Comparison of ENCODE assay signal across 25 mouse cellular contexts in genomic region chr16:72939862-72940261, GRCm38 (mm10).
"Had no signal": no experiment of that assay in that cellular context is flagged by ENCODE, and none has a peak within 500 bp of the region (broad histone marks: within the 10 kb centered on the region; RNA-seq: fewer than 3 reads in every experiment).

No protein-coding gene starts in this region.

- H3K27me3 ChIP-seq: forebrain, embryonic 15.5 days; heart, embryonic 13.5 days; heart, embryonic 15.5 days; kidney, embryonic 15.5 days; limb, embryonic 13.5 days; limb, embryonic 15.5 days had no signal

- H3K36me3 ChIP-seq: forebrain, embryonic 15.5 days; heart, embryonic 13.5 days; heart, embryonic 15.5 days; kidney, embryonic 15.5 days; limb, embryonic 15.5 days had no signal

- H3K4me2 ChIP-seq: forebrain, embryonic 15.5 days; heart, embryonic 11.5 days; heart, embryonic 13.5 days; heart, embryonic 15.5 days; hindbrain, embryonic 14.5 days; kidney, embryonic 15.5 days; limb, embryonic 13.5 days; limb, embryonic 15.5 days had no signal

- H3K4me3 ChIP-seq: forebrain, embryonic 15.5 days; heart, embryonic 13.5 days; heart, embryonic 15.5 days; kidney, embryonic 15.5 days; limb, embryonic 13.5 days; limb, embryonic 15.5 days had no signal

- H3K27ac ChIP-seq: forebrain, embryonic 15.5 days; heart, embryonic 13.5 days; heart, embryonic 15.5 days; hindbrain, embryonic 14.5 days; hindbrain, postnatal 0 days; kidney, embryonic 15.5 days; kidney, postnatal 0 days; limb, embryonic 13.5 days; limb, embryonic 15.5 days had no signal

- DNase-seq: forebrain, postnatal 0 days; gastrocnemius, postnatal 14 days; gastrocnemius, postnatal 36 days; heart, adult 18-20 months; heart, postnatal 14 days; heart, postnatal 36 days; kidney, adult 11 months; kidney, adult 2 months; kidney, adult 9 months; kidney, postnatal 14 days; kidney, postnatal 36 days; layer of hippocampus, adult 9-11 months; layer of hippocampus, postnatal 36 days; left cerebral cortex, postnatal 4 days had no signal

- H3K4me1 ChIP-seq: heart, embryonic 13.5 days; heart, embryonic 15.5 days had no signal

- H3K9ac ChIP-seq: forebrain, embryonic 15.5 days; forebrain, postnatal 0 days; heart, embryonic 13.5 days; heart, embryonic 15.5 days; hindbrain, embryonic 14.5 days; kidney, embryonic 15.5 days; limb, embryonic 13.5 days; limb, embryonic 15.5 days had no signal

- H3K9me3 ChIP-seq: forebrain, embryonic 15.5 days; heart, embryonic 13.5 days; heart, embryonic 15.5 days; kidney, embryonic 15.5 days; limb, embryonic 13.5 days; limb, embryonic 15.5 days had no signal

- ATAC-seq: forebrain, embryonic 15.5 days; forebrain, postnatal 0 days; hindbrain, postnatal 0 days; intestine, embryonic 16.5 days had no signal
